Mouse (Mus musculus) embryonic fibroblast, embryonic 13.5 days (primary cell): ENCODE results near the gene Prkx. TPM values are rescaled to one million over a fixed set of nuclear protein-coding genes. Genes with fewer than 3 reads are reported as not detected.

Experiments
- H3K27ac ChIP-seq: 2 replicates; pipeline ENCODE4 v1.5.1; 2012; ENCODE audit warnings: low read length, control low read depth, inconsistent platforms; ENCODE audit not compliant: insufficient read depth
- H3K4me1 ChIP-seq: 2 replicates; pipeline ENCODE4 v1.6.1; 2011; ENCODE audit warnings: low read length; ENCODE audit not compliant: control insufficient read depth, insufficient read depth
- H3K4me3 ChIP-seq: 2 replicates; pipeline ENCODE4 v1.5.1; 2011; ENCODE audit warnings: mild to moderate bottlenecking, control low read depth, low read length; ENCODE audit not compliant: insufficient read depth
- CTCF ChIP-seq: IDR thresholded peaks from 2 replicates; pipeline ENCODE4 v1.5.1; 2011; ENCODE audit warnings: mild to moderate bottlenecking, control low read depth, low read length, moderate library complexity, borderline replicate concordance; ENCODE audit not compliant: insufficient read depth
- POLR2A ChIP-seq: IDR thresholded peaks from 2 replicates; pipeline ENCODE4 v1.6.1; 2011; ENCODE audit warnings: low read depth, mild to moderate bottlenecking, control low read depth, low read length, moderate library complexity
- polyA plus RNA-seq: library from polyadenylated mRNA; stranded (reverse); fragments of >200 nt; gene quantifications from 2 replicates; pipeline ENCODE4 v1.2.4, GENCODE M21; 2011; ENCODE audit warnings: low read depth; ENCODE audit not compliant: missing spikeins, insufficient read length

Gene Prkx
- polyA plus RNA-seq, result 6.2 and 7.2 TPM in 2 replicates

GRCm38 (mm10) chrX:77796238-77796835 lies at the start of gene Prkx:
Gene Prkx, minus strand, starts transcription at chrX:77796278.
- Histone ChIP-seq H3K4me1 (no peaks in the 10 kb centered on the region), H3K27ac (no peak within 1 kb of the TSS), H3K4me3 (peak within 1 kb of the TSS; percentile 85)
- TF ChIP-seq CTCF (no peak), POLR2A (peak; percentile 39; the same call in 1 of the 2 replicates)

- TF ChIP-seq POLR2A, result no peak
- TF ChIP-seq CTCF, result no peak
- Histone ChIP-seq H3K27ac (no peak overlapping the region), H3K4me1 (no peaks in the 10 kb centered on the region), H3K4me3 (no peak overlapping the region)
Measured at GRCm38 (mm10) chrX:77812031-77812430, 16.0 kb upstream of the Prkx start.

GRCm38 (mm10) chrX:77810608-77811206 lies 14.6 kb upstream of the Prkx start:
- H3K4me3 ChIP-seq, result peak overlapping the region; percentile 29
- peak; percentile 39; the same call in 1 of the 2 replicates for TF ChIP-seq POLR2A
- TF ChIP-seq CTCF, result no peak
- H3K4me1 ChIP-seq, result no peaks in the 10 kb centered on the region
- peak overlapping the region; percentile 64 for H3K27ac ChIP-seq

GRCm38 (mm10) chrX:77808602-77809001 lies 12.5 kb upstream of the Prkx start:
- TF ChIP-seq POLR2A (no peak), CTCF (peak; percentile 30; the same call in 1 of the 2 replicates)
- no peaks in the 10 kb centered on the region for H3K4me1 ChIP-seq

GRCm38 (mm10) chrX:77802293-77802692 lies 6.2 kb upstream of the Prkx start:
- Histone ChIP-seq H3K27ac (no peak overlapping the region), H3K4me3 (no peak overlapping the region), H3K4me1 (no peaks in the 10 kb centered on the region)
- TF ChIP-seq POLR2A, result no peak
- no peak for TF ChIP-seq CTCF

More at GRCm38 (mm10) chrX:77808602-77809001, 12.5 kb upstream of the Prkx start:
- H3K27ac ChIP-seq, result no peak overlapping the region
- no peak overlapping the region for H3K4me3 ChIP-seq

GRCm38 (mm10) chrX:77801543-77801942 lies 5.5 kb upstream of the Prkx start:
- Histone ChIP-seq H3K27ac (no peak overlapping the region), H3K4me1 (no peaks in the 10 kb centered on the region), H3K4me3 (no peak overlapping the region)
- no peak for TF ChIP-seq POLR2A

GRCm38 (mm10) chrX:77799554-77799953 lies 3.5 kb upstream of the Prkx start:
- no peak overlapping the region for H3K4me3 ChIP-seq
- H3K27ac ChIP-seq, result no peak overlapping the region
- TF ChIP-seq POLR2A, result no peak
- no peak for TF ChIP-seq CTCF
- no peaks in the 10 kb centered on the region for H3K4me1 ChIP-seq

- Histone ChIP-seq H3K27ac (no peak overlapping the region), H3K4me1 (no peaks in the 10 kb centered on the region), H3K4me3 (no peak overlapping the region)
- no peak for TF ChIP-seq POLR2A
- no peak for TF ChIP-seq CTCF
Measured at GRCm38 (mm10) chrX:77797801-77798200, 1.7 kb upstream of the Prkx start.

GRCm38 (mm10) chrX:77796916-77797315 lies 838 bp upstream of the Prkx start:
- H3K27ac ChIP-seq, result no peak overlapping the region
- no peak for TF ChIP-seq POLR2A
- TF ChIP-seq CTCF, result no peak
- H3K4me1 ChIP-seq, result no peaks in the 10 kb centered on the region
- H3K4me3 ChIP-seq, result no peak overlapping the region

GRCm38 (mm10) chrX:77795858-77796174 lies 262 bp downstream of the Prkx start:
- Histone ChIP-seq H3K27ac (no peak overlapping the region), H3K4me3 (peak overlapping the region; percentile 85), H3K4me1 (no peaks in the 10 kb centered on the region)
- TF ChIP-seq POLR2A, result peak; percentile 74
- TF ChIP-seq CTCF, result no peak

GRCm38 (mm10) chrX:77794962-77795857 lies 868 bp downstream of the Prkx start:
- TF ChIP-seq CTCF (no peak), POLR2A (no peak)
- H3K4me3 ChIP-seq, result peak overlapping the region; percentile 85
- H3K4me1 ChIP-seq, result no peaks in the 10 kb centered on the region
- H3K27ac ChIP-seq, result no peak overlapping the region
